Mouse (Mus musculus): ENCODE measurements at regions not wholly inside any gene's neighbourhood (a gene's known extent, or its start where the extent isn't known, plus 50 kb on each side); places are given as distances from the start of the nearest gene placed in this dataset.

- Histone ChIP-seq H3K9ac (ENCODE audit: low read depth, low read length) (no peak overlapping the region), H3K4me1 (ENCODE audit: control insufficient read depth, insufficient read depth, low read length) (no peaks in the 10 kb centered on the region), H3K36me3 (ENCODE audit: control insufficient read depth, insufficient read depth, low read length) (no peaks in the 10 kb centered on the region), H3K27ac (ENCODE audit: low read length) (no peak overlapping the region), H3K9me3 (replicated peaks; ENCODE audit: control insufficient read depth, low read length, poor library complexity, severe bottlenecking) (no peaks in the 10 kb centered on the region), H3K27me3 (ENCODE audit: control insufficient read depth, insufficient read depth, low read depth, low read length) (no peaks in the 10 kb centered on the region), H3K4me2 (ENCODE audit: low read length) (no peak overlapping the region), H3K4me3 (ENCODE audit: low read depth, low read length) (no peak overlapping the region)
- 90% methylated on average over 3 of the region's 3 CpGs for WGBS
- ATAC-seq, result no peak
These were observed 75.7 kb upstream of the Mbnl1 start for GRCm38 (mm10) chr3:60396971-60397370.

GRCm38 (mm10) chr3:60398796-60399195 is 73.8 kb upstream of the Mbnl1 start:
- H3K36me3 ChIP-seq (ENCODE audit: control insufficient read depth, insufficient read depth, low read length), result no peaks in the 10 kb centered on the region
- no peak overlapping the region for H3K4me2 ChIP-seq (ENCODE audit: low read length)
- ATAC-seq, result no peak
- no peak overlapping the region for H3K4me3 ChIP-seq (ENCODE audit: low read depth, low read length)
- H3K4me1 ChIP-seq (ENCODE audit: control insufficient read depth, insufficient read depth, low read length), result no peaks in the 10 kb centered on the region
- H3K9ac ChIP-seq (ENCODE audit: low read depth, low read length), result no peak overlapping the region
- H3K27ac ChIP-seq (ENCODE audit: low read length), result no peak overlapping the region
- no peaks in the 10 kb centered on the region for H3K9me3 ChIP-seq (replicated peaks; ENCODE audit: control insufficient read depth, low read length, poor library complexity, severe bottlenecking)
- H3K27me3 ChIP-seq (ENCODE audit: control insufficient read depth, insufficient read depth, low read depth, low read length), result no peaks in the 10 kb centered on the region

DNA sequence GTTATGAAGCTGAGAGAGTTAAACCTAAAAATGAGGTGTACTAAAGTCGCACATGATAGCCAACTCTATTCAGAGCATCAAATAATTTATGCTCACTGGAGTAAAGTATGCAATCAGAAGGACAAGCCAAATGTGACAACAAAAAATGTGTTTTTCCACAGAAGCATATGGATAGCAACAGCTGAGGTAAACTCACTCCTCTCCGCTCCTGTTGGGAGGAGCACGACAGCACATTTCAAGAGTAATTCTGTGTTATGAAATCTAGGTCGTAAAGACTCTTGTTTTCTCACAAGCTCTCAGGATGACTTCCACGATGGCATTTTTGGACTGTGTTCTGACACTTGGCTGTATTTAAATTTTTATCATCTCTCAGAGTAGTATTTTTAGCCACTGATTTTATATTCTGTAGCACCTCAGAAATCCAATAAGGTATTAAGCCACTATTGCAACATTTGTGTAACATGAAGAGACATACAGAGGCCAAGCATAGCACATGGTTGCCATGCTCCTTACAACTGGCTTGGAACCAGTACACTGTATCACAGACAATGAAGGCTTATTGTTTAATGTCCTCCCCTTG is 70.3 kb upstream of the Mbnl1 start:
- Histone ChIP-seq H3K9me3 (replicated peaks; ENCODE audit: control insufficient read depth, low read length, poor library complexity, severe bottlenecking) (no peaks in the 10 kb centered on the region), H3K27ac (ENCODE audit: low read length) (no peak overlapping the region), H3K9ac (ENCODE audit: low read depth, low read length) (no peak overlapping the region), H3K4me1 (ENCODE audit: control insufficient read depth, insufficient read depth, low read length) (no peaks in the 10 kb centered on the region), H3K36me3 (ENCODE audit: control insufficient read depth, insufficient read depth, low read length) (no peaks in the 10 kb centered on the region), H3K27me3 (ENCODE audit: control insufficient read depth, insufficient read depth, low read depth, low read length) (no peaks in the 10 kb centered on the region), H3K4me2 (ENCODE audit: low read length) (no peak overlapping the region), H3K4me3 (ENCODE audit: low read depth, low read length) (no peak overlapping the region)
- 89% methylated on average over 5 of the region's 5 CpGs for WGBS
- no peak for ATAC-seq

DNA sequence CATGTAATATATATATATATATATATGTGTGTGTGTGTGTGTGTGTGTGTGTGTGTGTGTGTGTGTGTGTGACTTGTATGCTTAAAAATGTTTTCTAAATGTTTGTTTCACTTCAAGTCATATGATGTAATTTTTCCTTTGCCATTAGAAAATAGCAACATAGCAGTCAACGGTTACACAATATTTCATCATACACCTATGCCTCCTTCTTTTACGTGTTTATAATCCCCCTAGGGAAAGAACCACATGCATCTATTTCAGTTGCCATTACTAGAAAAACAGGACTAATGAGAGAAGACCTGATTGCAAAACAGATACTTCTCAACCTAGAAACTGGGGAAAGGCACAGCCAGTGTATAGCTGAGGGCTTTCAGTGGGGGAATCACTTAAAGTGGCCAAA is 65.2 kb upstream of the Mbnl1 start:
- H3K36me3 ChIP-seq (ENCODE audit: control insufficient read depth, insufficient read depth, low read length), result no peaks in the 10 kb centered on the region
- no peak overlapping the region for H3K27ac ChIP-seq (ENCODE audit: low read length)
- no peak overlapping the region for H3K4me2 ChIP-seq (ENCODE audit: low read length)
- no peak overlapping the region for H3K4me3 ChIP-seq (ENCODE audit: low read depth, low read length)
- H3K9ac ChIP-seq (ENCODE audit: low read depth, low read length), result no peak overlapping the region
- 81% methylated on average over 2 of the region's 2 CpGs for WGBS
- no peaks in the 10 kb centered on the region for H3K4me1 ChIP-seq (ENCODE audit: control insufficient read depth, insufficient read depth, low read length)
- no peaks in the 10 kb centered on the region for H3K27me3 ChIP-seq (ENCODE audit: control insufficient read depth, insufficient read depth, low read depth, low read length)
- ATAC-seq, result no peak
- no peaks in the 10 kb centered on the region for H3K9me3 ChIP-seq (replicated peaks; ENCODE audit: control insufficient read depth, low read length, poor library complexity, severe bottlenecking)

- no peaks in the 10 kb centered on the region for H3K27me3 ChIP-seq (ENCODE audit: control insufficient read depth, insufficient read depth, low read depth, low read length)
- no peak for ATAC-seq
- no peak overlapping the region for H3K9ac ChIP-seq (ENCODE audit: low read depth, low read length)
- no peak overlapping the region for H3K4me3 ChIP-seq (ENCODE audit: low read depth, low read length)
- H3K4me2 ChIP-seq (ENCODE audit: low read length), result no peak overlapping the region
- H3K27ac ChIP-seq (ENCODE audit: low read length), result no peak overlapping the region
- no peaks in the 10 kb centered on the region for H3K9me3 ChIP-seq (replicated peaks; ENCODE audit: control insufficient read depth, low read length, poor library complexity, severe bottlenecking)
- no peaks in the 10 kb centered on the region for H3K36me3 ChIP-seq (ENCODE audit: control insufficient read depth, insufficient read depth, low read length)
- WGBS, result 70% methylated on average over 1 of the region's 1 CpGs
- H3K4me1 ChIP-seq (ENCODE audit: control insufficient read depth, insufficient read depth, low read length), result no peaks in the 10 kb centered on the region
These were observed 64.7 kb upstream of the Mbnl1 start for GRCm38 (mm10) chr3:60407906-60408305.

DNA sequence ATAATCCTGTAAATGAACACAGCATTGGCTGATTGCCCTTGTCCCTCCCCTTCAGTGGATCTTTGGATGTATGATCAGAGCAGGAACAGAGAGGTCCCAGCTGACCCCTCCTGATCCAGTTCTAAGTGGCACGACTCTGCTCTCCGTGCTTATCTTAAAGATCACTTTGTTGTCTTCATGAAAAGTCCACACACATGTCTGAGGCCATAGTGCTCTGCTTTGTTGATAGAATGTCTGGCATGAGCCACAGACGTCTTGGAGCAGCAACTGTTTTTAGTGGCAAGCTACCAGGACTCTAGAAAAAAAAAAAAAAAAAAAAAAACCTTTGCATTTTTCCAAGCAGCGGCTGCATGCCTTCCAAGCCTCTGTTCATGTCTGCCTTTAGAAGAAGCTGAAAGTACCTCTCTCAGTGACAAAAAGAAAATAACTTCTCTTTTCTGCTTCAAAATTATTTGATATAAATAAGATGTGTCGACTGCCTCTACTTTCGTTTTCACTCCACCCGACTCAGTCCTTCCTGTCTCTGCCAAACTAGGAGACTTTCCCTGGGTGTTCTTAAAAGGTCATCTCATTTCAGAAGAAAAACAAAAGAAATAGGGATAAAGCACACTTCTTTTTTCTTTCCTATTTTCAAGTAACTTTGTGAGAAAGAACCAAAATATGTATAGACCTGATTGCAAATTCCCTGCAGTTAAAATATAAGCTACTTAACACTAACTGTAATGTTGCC is 63.9 kb upstream of the Mbnl1 start:
- no peak for ATAC-seq
- 45% methylated on average over 7 of the region's 7 CpGs for WGBS

GRCm38 (mm10) chr3:60409283-60409633 is 63.4 kb upstream of the Mbnl1 start:
- no peak overlapping the region for H3K27ac ChIP-seq (ENCODE audit: low read length)
- ATAC-seq, result no peak
- no peak overlapping the region for H3K9ac ChIP-seq (ENCODE audit: low read depth, low read length)
- H3K9me3 ChIP-seq (replicated peaks; ENCODE audit: control insufficient read depth, low read length, poor library complexity, severe bottlenecking), result no peaks in the 10 kb centered on the region
- H3K4me3 ChIP-seq (ENCODE audit: low read depth, low read length), result no peak overlapping the region
- H3K27me3 ChIP-seq (ENCODE audit: control insufficient read depth, insufficient read depth, low read depth, low read length), result no peaks in the 10 kb centered on the region
- H3K4me1 ChIP-seq (ENCODE audit: control insufficient read depth, insufficient read depth, low read length), result no peaks in the 10 kb centered on the region
- H3K36me3 ChIP-seq (ENCODE audit: control insufficient read depth, insufficient read depth, low read length), result no peaks in the 10 kb centered on the region
- no peak overlapping the region for H3K4me2 ChIP-seq (ENCODE audit: low read length)

More for the DNA sequence above, 63.9 kb upstream of the Mbnl1 start:
- Histone ChIP-seq H3K36me3 (ENCODE audit: control insufficient read depth, insufficient read depth, low read length) (no peaks in the 10 kb centered on the region), H3K27me3 (ENCODE audit: control insufficient read depth, insufficient read depth, low read depth, low read length) (no peaks in the 10 kb centered on the region), H3K4me1 (ENCODE audit: control insufficient read depth, insufficient read depth, low read length) (no peaks in the 10 kb centered on the region), H3K4me2 (ENCODE audit: low read length) (peak overlapping the region; percentile 1; the same call in 1 of the 2 replicates), H3K9me3 (replicated peaks; ENCODE audit: control insufficient read depth, low read length, poor library complexity, severe bottlenecking) (no peaks in the 10 kb centered on the region), H3K4me3 (ENCODE audit: low read depth, low read length) (no peak overlapping the region), H3K9ac (ENCODE audit: low read depth, low read length) (no peak overlapping the region), H3K27ac (ENCODE audit: low read length) (no peak overlapping the region)

GRCm38 (mm10) chr3:60411746-60412145 is 60.9 kb upstream of the Mbnl1 start:
- 80% methylated on average over 1 of the region's 1 CpGs for WGBS
- ATAC-seq, result no peak
- Histone ChIP-seq H3K4me3 (ENCODE audit: low read depth, low read length) (no peak overlapping the region), H3K9ac (ENCODE audit: low read depth, low read length) (no peak overlapping the region), H3K27ac (ENCODE audit: low read length) (no peak overlapping the region), H3K27me3 (ENCODE audit: control insufficient read depth, insufficient read depth, low read depth, low read length) (no peaks in the 10 kb centered on the region), H3K9me3 (replicated peaks; ENCODE audit: control insufficient read depth, low read length, poor library complexity, severe bottlenecking) (no peaks in the 10 kb centered on the region), H3K36me3 (ENCODE audit: control insufficient read depth, insufficient read depth, low read length) (no peaks in the 10 kb centered on the region), H3K4me2 (ENCODE audit: low read length) (no peak overlapping the region), H3K4me1 (ENCODE audit: control insufficient read depth, insufficient read depth, low read length) (no peaks in the 10 kb centered on the region)

GRCm38 (mm10) chr3:60412206-60412605 is 60.4 kb upstream of the Mbnl1 start:
- Histone ChIP-seq H3K36me3 (ENCODE audit: control insufficient read depth, insufficient read depth, low read length) (no peaks in the 10 kb centered on the region), H3K27me3 (ENCODE audit: control insufficient read depth, insufficient read depth, low read depth, low read length) (no peaks in the 10 kb centered on the region), H3K4me1 (ENCODE audit: control insufficient read depth, insufficient read depth, low read length) (no peaks in the 10 kb centered on the region), H3K4me3 (ENCODE audit: low read depth, low read length) (no peak overlapping the region), H3K9ac (ENCODE audit: low read depth, low read length) (no peak overlapping the region), H3K4me2 (ENCODE audit: low read length) (no peak overlapping the region), H3K9me3 (replicated peaks; ENCODE audit: control insufficient read depth, low read length, poor library complexity, severe bottlenecking) (no peaks in the 10 kb centered on the region), H3K27ac (ENCODE audit: low read length) (no peak overlapping the region)
- ATAC-seq, result no peak

Data from midbrain, embryonic 16.5 days (tissue).